Mouse (Mus musculus) adrenal gland, adult (tissue): ENCODE measurements around the gene Zmynd8.

Experiments
- DNase-seq, 2 experiments: peaks; one replicate each; pipeline ENCODE4 v3.0.0; 2022 to 2023; ENCODE audit warnings: low spot score in 1 of 2; ENCODE audit not compliant: inconsistent age in 2 of 2

Zmynd8 gene

DNA sequence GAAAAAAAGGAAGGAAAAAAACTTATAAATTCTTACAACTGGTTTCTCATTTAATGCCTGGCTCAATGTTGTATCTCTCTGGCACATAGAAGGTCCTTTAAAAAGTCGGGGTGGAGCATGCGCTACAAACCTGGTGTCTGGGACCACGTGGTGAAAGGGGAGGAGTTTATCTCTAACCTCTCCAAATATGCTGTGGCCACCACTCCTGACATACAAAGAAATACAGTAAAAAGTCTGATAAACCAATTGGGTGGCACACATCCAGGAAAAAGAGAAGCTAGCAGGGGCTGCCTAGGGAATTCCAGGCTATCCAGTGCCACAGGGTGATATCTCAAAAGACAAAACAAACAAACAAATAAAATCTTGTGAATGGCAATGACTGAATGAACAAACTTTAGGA is 1.1 kb upstream of the Zmynd8 start:
- DNase-seq: peak in 1 of 2 experiments; percentile 58

DNA sequence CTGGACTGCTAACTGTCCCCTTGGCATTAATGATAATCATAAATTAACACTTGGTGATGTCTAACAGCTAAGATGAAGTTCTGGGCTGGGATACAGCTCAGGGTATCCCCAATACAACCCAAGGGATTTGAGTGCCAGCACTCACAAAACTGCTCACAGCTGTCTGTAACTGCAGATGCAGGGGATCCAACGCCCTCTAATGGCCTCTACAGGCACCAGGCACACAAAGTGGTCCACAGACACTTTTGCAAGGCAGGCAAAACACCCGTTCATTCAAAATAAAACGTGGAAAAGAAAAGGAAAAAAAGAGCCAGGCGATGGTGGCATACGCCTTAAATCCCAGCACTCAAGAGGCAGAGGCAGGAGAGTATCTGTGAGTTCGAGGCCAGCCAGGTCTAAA is 658 bp upstream of the Zmynd8 start:
- no peak for DNase-seq

DNA sequence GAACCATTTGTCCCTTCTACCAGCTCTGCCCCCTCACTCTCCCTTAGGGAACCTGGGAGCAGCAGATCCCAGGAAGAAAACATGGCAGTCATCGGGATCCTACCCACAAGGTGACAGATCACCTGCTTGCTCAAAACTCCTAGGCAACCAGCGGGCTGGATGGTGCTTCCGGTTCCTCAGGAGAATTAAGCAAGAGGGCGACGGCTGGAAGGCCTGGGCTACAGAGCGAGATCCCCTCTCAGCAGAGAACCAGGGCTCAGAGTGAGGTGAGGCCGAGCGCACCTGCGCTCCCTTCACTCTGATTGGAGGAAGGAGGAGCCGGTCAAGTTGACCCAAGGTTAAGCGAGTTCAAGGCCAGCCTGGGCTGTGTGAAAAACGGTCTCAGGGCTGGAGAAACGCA is 2.6 kb downstream of the Zmynd8 start:
- no peak for DNase-seq

DNA sequence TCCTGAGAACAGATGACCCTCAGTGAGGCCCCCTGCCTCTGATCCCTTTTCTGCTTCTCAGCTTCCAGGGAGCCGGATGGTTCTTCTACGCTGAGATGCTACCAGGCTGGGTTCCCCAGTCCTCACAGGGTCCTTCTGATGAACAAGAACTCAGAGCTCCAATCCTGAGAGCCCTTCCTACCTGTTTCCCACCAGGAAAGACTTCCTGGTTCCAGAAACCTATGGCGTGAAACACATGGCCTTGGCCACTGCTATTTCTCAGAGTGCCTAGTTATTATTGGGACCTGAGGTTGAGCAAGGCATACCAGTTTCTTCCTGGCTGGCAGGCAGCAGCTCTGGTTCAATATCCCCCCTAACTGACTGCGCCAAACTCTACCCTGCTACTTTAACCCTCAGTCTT is 3.1 kb downstream of the Zmynd8 start:
- no peak for DNase-seq

GRCm38 (mm10) chr2:165894533-165894932 is 4.3 kb downstream of the Zmynd8 start:
- DNase-seq: no peak

- no peak for DNase-seq
Measured at GRCm38 (mm10) chr2:165893232-165893631, 5.6 kb downstream of the Zmynd8 start.

GRCm38 (mm10) chr2:165892626-165893025 is 6.2 kb downstream of the Zmynd8 start:
- no peak for DNase-seq

- no peak for DNase-seq
Measured at GRCm38 (mm10) chr2:165890401-165890800, 8.4 kb downstream of the Zmynd8 start.

DNA sequence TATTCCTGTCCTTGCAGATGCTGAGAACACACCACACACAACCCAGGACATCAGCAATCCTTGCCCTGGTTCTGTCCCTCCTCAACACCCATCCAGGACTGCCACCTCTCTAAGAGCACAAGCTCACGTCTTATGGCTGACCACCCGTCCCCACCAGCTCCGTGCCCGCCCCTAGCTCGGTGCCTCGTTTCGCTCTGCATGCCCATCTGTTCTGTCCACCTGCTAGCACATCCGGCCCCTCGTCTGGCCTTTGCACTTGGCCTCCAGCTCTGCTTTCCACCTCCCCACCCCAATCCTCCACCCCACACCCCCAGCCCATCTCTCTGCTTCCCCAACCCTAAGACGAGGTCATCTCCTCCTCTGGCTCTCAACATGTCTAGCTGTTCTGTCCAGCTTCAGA is 8.9 kb downstream of the Zmynd8 start:
- DNase-seq: no peak

GRCm38 (mm10) chr2:165889266-165889665 is 9.6 kb downstream of the Zmynd8 start:
- DNase-seq: peak in 1 of 2 experiments; percentile 37

GRCm38 (mm10) chr2:165888813-165889221 is 10.0 kb downstream of the Zmynd8 start:
- DNase-seq: no peak

DNA sequence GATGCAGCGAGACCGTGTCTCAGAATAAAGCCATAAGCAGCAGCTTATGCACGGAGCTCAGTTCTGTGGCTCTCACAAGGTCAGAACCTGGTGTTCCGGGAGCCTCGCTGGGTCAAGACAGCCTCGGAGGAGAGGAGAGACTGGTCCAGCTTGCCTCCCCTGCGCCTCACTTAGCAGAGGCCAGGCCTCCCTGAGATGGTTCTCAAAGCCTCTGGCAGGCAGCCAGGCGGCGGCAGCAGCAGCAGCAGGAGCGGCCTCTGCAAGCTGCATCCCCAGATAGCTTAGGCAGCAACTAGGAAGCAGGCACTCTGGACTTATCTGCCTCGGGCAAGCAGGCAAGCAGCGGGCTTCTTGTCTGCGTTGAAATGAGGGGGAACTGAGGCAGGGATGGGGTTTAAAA is 10.4 kb downstream of the Zmynd8 start:
- peak; percentile 89 to 92 for DNase-seq

DNA sequence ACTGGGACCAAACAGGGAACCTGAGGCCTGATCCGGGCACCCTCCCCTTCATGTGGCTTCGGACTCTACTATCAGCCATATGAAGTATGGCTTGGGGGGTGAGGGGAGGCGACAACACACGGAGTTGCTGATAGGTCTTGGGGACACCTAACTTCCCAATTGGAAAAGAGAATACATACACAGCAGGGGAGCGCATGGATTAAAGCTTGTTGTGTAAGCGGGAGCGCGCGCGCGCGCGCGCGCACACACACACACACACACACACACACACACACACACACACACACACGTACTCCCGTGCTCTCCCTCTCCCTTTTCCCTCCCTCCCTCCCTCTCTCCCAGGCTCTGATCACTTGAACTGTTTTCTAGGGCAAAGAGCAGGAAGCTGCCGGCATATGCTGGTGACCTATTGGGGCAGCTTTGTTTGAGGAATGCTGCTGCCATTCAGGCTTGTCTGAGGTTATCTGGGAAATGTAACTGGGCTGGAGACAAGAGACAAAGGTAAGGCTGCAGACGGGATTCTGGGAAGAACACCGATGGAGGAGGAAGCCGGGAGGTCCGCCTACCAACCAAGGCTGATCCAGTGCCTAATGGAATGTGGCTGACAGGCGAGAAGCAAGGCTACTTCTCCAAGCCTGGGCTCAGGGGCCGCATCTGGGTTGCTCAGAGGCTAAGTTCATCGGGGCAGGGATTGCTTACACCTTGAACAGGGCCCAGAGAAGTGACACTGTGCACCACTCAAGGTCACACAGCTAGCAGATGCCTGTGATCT is 11.8 kb downstream of the Zmynd8 start:
- DNase-seq: peak; percentile 77 to 89

DNA sequence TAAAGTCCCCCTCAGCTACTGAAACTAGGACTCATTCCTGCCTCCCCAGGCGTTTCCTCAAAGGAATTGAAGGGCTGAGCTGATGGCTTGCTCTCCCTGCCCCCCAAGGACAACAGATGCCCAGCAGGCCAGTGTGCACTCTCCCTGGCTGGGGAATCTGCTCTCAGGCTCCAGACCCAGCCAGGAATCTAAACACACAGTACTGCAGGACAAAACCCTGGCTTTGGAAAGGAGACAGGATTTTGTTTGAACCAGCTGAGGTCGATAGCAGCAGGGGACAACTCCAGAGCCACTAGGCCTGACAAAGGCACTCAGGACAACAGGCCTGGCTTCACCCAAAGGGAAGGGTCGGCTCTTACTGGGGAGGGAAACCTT is 12.3 kb downstream of the Zmynd8 start:
- DNase-seq: peak; percentile 77 to 87

GRCm38 (mm10) chr2:165885951-165886320 is 12.9 kb downstream of the Zmynd8 start:
- no peak for DNase-seq

DNA sequence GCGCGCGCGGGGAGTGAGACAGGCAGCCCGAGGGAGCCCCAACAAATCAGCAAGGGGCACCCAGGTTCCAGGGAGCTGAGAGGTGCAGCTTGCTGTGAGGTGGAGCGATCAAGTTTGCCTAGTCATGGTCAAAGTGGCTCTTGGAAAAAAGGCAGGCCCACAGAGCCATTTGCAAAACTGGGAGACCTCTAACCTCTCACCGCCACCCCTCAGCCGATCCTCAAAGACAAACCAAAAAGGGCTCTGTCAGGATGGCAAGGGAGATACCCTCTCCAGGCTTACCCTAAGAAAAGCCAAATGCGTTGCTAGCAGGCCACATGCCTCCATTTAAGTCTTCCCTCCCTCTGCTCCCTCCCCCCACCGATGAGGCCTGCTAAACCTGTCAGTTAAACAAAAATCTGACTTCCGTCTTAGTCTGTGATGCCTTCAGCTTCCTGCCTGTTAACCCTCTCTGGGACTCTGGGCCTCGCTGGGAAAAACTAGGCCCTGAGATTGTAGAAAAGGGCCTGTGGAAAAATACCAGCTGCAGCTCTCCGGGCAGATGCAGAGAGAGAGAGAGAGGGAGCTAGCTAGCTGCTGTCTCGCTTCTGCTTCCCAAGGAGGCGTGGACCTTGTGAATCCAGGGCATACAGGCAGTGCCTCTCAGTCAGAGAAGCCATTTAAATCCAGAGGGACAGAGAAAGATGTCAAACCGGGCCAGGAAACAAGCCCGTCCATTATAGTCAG is 13.4 kb downstream of the Zmynd8 start:
- DNase-seq: peak; percentile 86 to 93

- DNase-seq: peak; percentile 97 to 100
Measured at GRCm38 (mm10) chr2:165884577-165885224, 14.1 kb downstream of the Zmynd8 start.

GRCm38 (mm10) chr2:165883846-165884576 is 14.8 kb downstream of the Zmynd8 start:
- DNase-seq: peak; percentile 75 to 87

- DNase-seq: peak; percentile 62 to 86
Measured at GRCm38 (mm10) chr2:165883006-165883405, 15.8 kb downstream of the Zmynd8 start.

GRCm38 (mm10) chr2:165881585-165882431 is 17.0 kb downstream of the Zmynd8 start:
- peak; percentile 58 to 86 for DNase-seq
